Mouse (Mus musculus) neural tube, embryonic 15.5 days (tissue): ENCODE data around the gene Pdgfd. TPM values are rescaled to one million over a fixed set of nuclear protein-coding genes. Genes with fewer than 3 reads are reported as not detected.

ENCODE experiments used
- ATAC-seq: fragments of 200-750 bp; cut with Nextera tagmentation; 2 replicates; pipeline ENCODE4 v1.8.0; 2017; ENCODE audit warnings: mild to moderate bottlenecking, moderate TSS enrichment, moderate library complexity; ENCODE audit not compliant: low FRiP score
- H3K27ac ChIP-seq: fragments of 300-500 bp; sonication (generic); replicated peaks from 2 replicates; pipeline ENCODE4 v1.5.1; 2015; ENCODE audit warnings: mild to moderate bottlenecking, inconsistent platforms
- H3K27me3 ChIP-seq: fragments of 300-500 bp; sonication (generic); replicated peaks from 2 replicates; pipeline ENCODE4 v1.6.1; 2015; ENCODE audit warnings: inconsistent platforms
- H3K36me3 ChIP-seq: fragments of 300-500 bp; sonication (generic); 2 replicates; pipeline ENCODE4 v1.6.1; 2015; ENCODE audit warnings: inconsistent platforms
- H3K4me1 ChIP-seq: fragments of 300-500 bp; sonication (generic); 2 replicates; pipeline ENCODE4 v1.6.1; 2015; ENCODE audit warnings: inconsistent platforms
- H3K4me2 ChIP-seq: fragments of 300-500 bp; sonication (generic); 2 replicates; pipeline ENCODE4 v1.6.1; 2015; ENCODE audit warnings: inconsistent platforms, mild to moderate bottlenecking, moderate library complexity
- H3K4me3 ChIP-seq: fragments of 300-500 bp; sonication (generic); replicated peaks from 2 replicates; pipeline ENCODE4 v1.5.1; 2015; ENCODE audit warnings: mild to moderate bottlenecking, inconsistent platforms
- H3K9ac ChIP-seq: fragments of 300-500 bp; sonication (generic); replicated peaks from 2 replicates; pipeline ENCODE4 v1.6.1; 2015; ENCODE audit warnings: mild to moderate bottlenecking, inconsistent platforms
- H3K9me3 ChIP-seq: fragments of 300-500 bp; sonication (generic); replicated peaks from 2 replicates; pipeline ENCODE4 v1.6.1; 2016; ENCODE audit warnings: inconsistent platforms
- WGBS: fragments of 180-500 bp; shearing (Covaris S2); methylation state at CpG from one replicate; pipeline ENCODE4 v1.1.7; 2015; ENCODE audit warnings: mixed read lengths; 5-methylcytosine and 5-hydroxymethylcytosine counted together
- polyA plus RNA-seq: library from polyadenylated mRNA; unstranded; fragments of >200 nt; fragmentation: Nextera tagmentation; extraction: Ambion mirVana; gene quantifications from 2 replicates; pipeline ENCODE4 v1.2.1, GENCODE M21; 2015

Pdgfd gene
- polyA plus RNA-seq, 1 experiment from 2014 or later: 3.4 TPM

GRCm38 (mm10) chr9:6360795-6361194 is 192.4 kb downstream of the Pdgfd start:
- no peaks in the 10 kb centered on the region for H3K27me3 ChIP-seq
- H3K9ac ChIP-seq: no peak overlapping the region
- no peaks in the 10 kb centered on the region for H3K4me1 ChIP-seq
- H3K27ac ChIP-seq: no peak overlapping the region
- H3K36me3 ChIP-seq: no peaks in the 10 kb centered on the region
- no peak overlapping the region for H3K4me3 ChIP-seq
- whole genome bisulfite sequencing: 85% methylated on average over 2 of the region's 2 CpGs
- H3K9me3 ChIP-seq: no peaks in the 10 kb centered on the region
- no peak overlapping the region for H3K4me2 ChIP-seq
- no peak for ATAC-seq

DNA sequence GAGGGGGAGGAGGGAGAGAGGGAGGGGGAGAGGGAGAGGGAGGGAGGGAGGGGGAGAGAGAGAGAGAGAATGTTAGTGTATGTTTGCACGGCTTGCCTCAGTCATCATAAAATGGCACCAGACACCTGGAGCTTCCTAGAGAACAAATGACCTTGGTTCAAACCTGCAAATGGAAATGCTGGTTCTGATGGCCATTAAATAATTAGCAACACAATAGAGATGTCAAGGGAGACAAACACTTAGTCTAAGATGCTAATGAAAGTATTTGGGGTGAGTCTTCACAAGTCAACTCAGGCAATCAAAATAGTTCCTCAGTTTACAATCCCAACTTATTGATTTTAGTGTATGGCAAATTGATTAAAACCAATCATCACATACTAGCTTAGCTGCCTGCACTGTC is 198.2 kb downstream of the Pdgfd start:
- WGBS: 36% methylated on average over 1 of the region's 1 CpGs
- no peaks in the 10 kb centered on the region for H3K27me3 ChIP-seq
- H3K4me1 ChIP-seq: no peaks in the 10 kb centered on the region
- ATAC-seq: no peak
- no peak overlapping the region for H3K27ac ChIP-seq
- H3K36me3 ChIP-seq: no peaks in the 10 kb centered on the region
- no peak overlapping the region for H3K4me2 ChIP-seq
- H3K9ac ChIP-seq: no peak overlapping the region
- no peaks in the 10 kb centered on the region for H3K9me3 ChIP-seq
- H3K4me3 ChIP-seq: no peak overlapping the region

DNA sequence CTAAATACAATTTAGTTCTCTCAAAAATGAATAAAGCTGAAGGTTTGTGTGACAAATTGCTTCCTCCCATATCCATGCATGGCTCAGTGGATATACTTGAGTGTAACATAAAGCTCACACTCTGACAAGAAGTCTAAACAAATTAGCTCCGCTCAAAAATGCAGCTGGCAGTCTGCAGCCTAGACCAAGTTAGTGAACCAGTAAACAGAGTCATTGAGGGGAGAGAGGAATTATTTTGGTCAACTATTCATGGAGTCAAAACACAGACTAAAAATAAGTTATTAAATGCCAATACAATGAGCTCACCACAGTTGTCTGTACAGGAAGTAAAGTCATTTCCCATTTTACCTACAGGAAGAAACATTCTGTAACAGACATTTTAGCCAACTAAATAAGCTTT is 233.4 kb downstream of the Pdgfd start:
- H3K9ac ChIP-seq: no peak overlapping the region
- H3K36me3 ChIP-seq: no peaks in the 10 kb centered on the region
- no peaks in the 10 kb centered on the region for H3K27me3 ChIP-seq
- no peak overlapping the region for H3K4me2 ChIP-seq
- no peak overlapping the region for H3K4me3 ChIP-seq
- ATAC-seq: no peak
- no peaks in the 10 kb centered on the region for H3K4me1 ChIP-seq
- H3K27ac ChIP-seq: no peak overlapping the region
- WGBS: 78% methylated on average over 1 of the region's 1 CpGs
- H3K9me3 ChIP-seq: no peaks in the 10 kb centered on the region

GRCm38 (mm10) chr9:6406535-6406934 is 238.2 kb downstream of the Pdgfd start:
- ATAC-seq: no peak
- H3K4me3 ChIP-seq: no peak overlapping the region
- no peaks in the 10 kb centered on the region for H3K27me3 ChIP-seq
- H3K9ac ChIP-seq: no peak overlapping the region
- no peaks in the 10 kb centered on the region for H3K9me3 ChIP-seq
- 70% methylated on average over 3 of the region's 3 CpGs for WGBS
- no peak overlapping the region for H3K27ac ChIP-seq
- H3K36me3 ChIP-seq: no peaks in the 10 kb centered on the region
- H3K4me2 ChIP-seq: no peak overlapping the region
- H3K4me1 ChIP-seq: no peaks in the 10 kb centered on the region

GRCm38 (mm10) chr9:6407972-6408371 is 239.6 kb downstream of the Pdgfd start:
- Histone ChIP-seq H3K27ac (no peak overlapping the region), H3K36me3 (no peaks in the 10 kb centered on the region), H3K9ac (no peak overlapping the region), H3K4me3 (no peak overlapping the region), H3K9me3 (no peaks in the 10 kb centered on the region), H3K4me2 (no peak overlapping the region), H3K4me1 (no peaks in the 10 kb centered on the region), H3K27me3 (no peaks in the 10 kb centered on the region)
- 47% methylated on average over 4 of the region's 4 CpGs for WGBS
- peak; percentile 93 for ATAC-seq

DNA sequence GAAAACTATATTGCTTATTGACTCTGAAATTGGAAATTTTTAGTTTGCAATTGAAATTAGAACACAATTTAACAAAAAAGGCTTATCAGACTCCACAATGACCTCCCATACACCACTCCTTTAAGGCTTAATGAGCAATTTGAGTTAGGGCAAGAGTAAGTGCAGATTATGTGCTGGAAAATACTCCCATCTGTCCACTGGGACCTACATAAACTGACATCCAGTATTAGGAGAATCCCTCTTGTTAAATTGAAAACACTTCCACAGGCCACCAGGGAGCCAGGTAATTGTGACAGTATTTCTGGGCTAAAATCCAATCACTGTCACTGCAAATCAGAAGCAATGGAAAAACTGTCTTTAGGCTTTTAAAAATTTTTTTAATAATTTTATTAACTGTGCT is 256.2 kb downstream of the Pdgfd start:
- H3K27ac ChIP-seq: no peak overlapping the region
- no peaks in the 10 kb centered on the region for H3K4me1 ChIP-seq
- no peak overlapping the region for H3K4me2 ChIP-seq
- H3K36me3 ChIP-seq: no peaks in the 10 kb centered on the region
- H3K9ac ChIP-seq: no peak overlapping the region
- ATAC-seq: no peak
- no peak overlapping the region for H3K4me3 ChIP-seq
- H3K9me3 ChIP-seq: no peaks in the 10 kb centered on the region
- no peaks in the 10 kb centered on the region for H3K27me3 ChIP-seq

Other genes starting within 250 kb of the Pdgfd start
- 0.03 and 0.08 TPM in 2 replicates for gene Ddi1, start 101.3 kb downstream of the Pdgfd start, polyA plus RNA-seq